Mouse (Mus musculus) limb, embryonic 11.5 days (tissue): ENCODE data around the gene Khk. TPM values are rescaled to one million over a fixed set of nuclear protein-coding genes. Genes with fewer than 3 reads are reported as not detected.
A peak's percentile ranks its signal among the peaks of the same experiment; 100 is the strongest.

Source experiments
- ATAC-seq: fragments of 200-750 bp; cut with Nextera tagmentation; 2 replicates; pipeline ENCODE4 v1.8.0; 2017; ENCODE audit warnings: low read depth; ENCODE audit not compliant: insufficient number of reproducible peaks, low FRiP score, low TSS enrichment
- DNase-seq: peaks from one replicate; pipeline ENCODE4 v3.0.0-alpha.2; 2015; ENCODE audit warnings: low spot score
- H3K27ac ChIP-seq: fragments of 300-500 bp; sonication (generic); replicated peaks from 2 replicates; pipeline ENCODE4 v1.5.1; 2014; ENCODE audit warnings: low read depth, mild to moderate bottlenecking, low read length
- H3K27me3 ChIP-seq: fragments of 300-500 bp; sonication (generic); 2 replicates; pipeline ENCODE4 v1.6.1; 2014; ENCODE audit warnings: mild to moderate bottlenecking, low read length, mixed read lengths; ENCODE audit not compliant: control insufficient read depth, insufficient read depth
- H3K36me3 ChIP-seq: fragments of 300-500 bp; sonication (generic); 2 replicates; pipeline ENCODE4 v1.6.1; 2014; ENCODE audit warnings: mild to moderate bottlenecking, low read length, moderate library complexity, mixed read lengths; ENCODE audit not compliant: control insufficient read depth, insufficient read depth
- H3K4me1 ChIP-seq: fragments of 300-500 bp; sonication (generic); 2 replicates; pipeline ENCODE4 v1.6.1; 2014; ENCODE audit warnings: low read length, mixed read lengths; ENCODE audit not compliant: control insufficient read depth, insufficient read depth
- H3K4me2 ChIP-seq: fragments of 300-500 bp; sonication (generic); 2 replicates; pipeline ENCODE4 v1.6.1; 2014; ENCODE audit warnings: low read depth, mild to moderate bottlenecking, moderate library complexity; ENCODE audit not compliant: severe bottlenecking
- H3K4me3 ChIP-seq: fragments of 300-500 bp; sonication (generic); 2 replicates; pipeline ENCODE4 v1.5.1; 2014; ENCODE audit warnings: low read depth, low read length
- H3K9ac ChIP-seq: fragments of 300-500 bp; sonication (generic); 2 replicates; pipeline ENCODE4 v1.6.1; 2014; ENCODE audit warnings: mild to moderate bottlenecking, low read length
- H3K9me3 ChIP-seq: fragments of 300-500 bp; sonication (generic); 2 replicates; pipeline ENCODE4 v1.6.1; 2016; ENCODE audit warnings: low read length; ENCODE audit not compliant: control insufficient read depth
- WGBS: fragments of 180-500 bp; shearing (Covaris S2); extraction: QIAGEN DNeasy Blood & Tissue Kit; methylation state at CpG from one replicate; pipeline ENCODE4 v1.1.7; 2014; 5-methylcytosine and 5-hydroxymethylcytosine counted together
- polyA plus RNA-seq: library from polyadenylated mRNA; unstranded; fragments of >200 nt; fragmentation: Nextera tagmentation; extraction: Ambion mirVana; gene quantifications from 2 replicates; pipeline ENCODE4 v1.2.1, GENCODE M21; 2014

The Khk gene
- polyA plus RNA-seq, 1 experiment from 2014 or later = 7.9 TPM

- DNase-seq (no peak), ATAC-seq (no peak)
- no peak overlapping the region for H3K27ac ChIP-seq
- 89% methylated on average over 2 of the region's 2 CpGs for WGBS
- no peak overlapping the region for H3K4me3 ChIP-seq
- H3K9me3 ChIP-seq = no peaks in the 10 kb centered on the region
- H3K9ac ChIP-seq = no peak overlapping the region
- no peaks in the 10 kb centered on the region for H3K27me3 ChIP-seq
- no peaks in the 10 kb centered on the region for H3K4me1 ChIP-seq
- H3K4me2 ChIP-seq = no peak overlapping the region
- peaks cover 15% of the 10 kb centered on the region; the same call in 1 of the 2 replicates for H3K36me3 ChIP-seq
These were observed 29.7 kb downstream of the Khk start for GRCm38 (mm10) chr5:30950922-30951321.

DNA sequence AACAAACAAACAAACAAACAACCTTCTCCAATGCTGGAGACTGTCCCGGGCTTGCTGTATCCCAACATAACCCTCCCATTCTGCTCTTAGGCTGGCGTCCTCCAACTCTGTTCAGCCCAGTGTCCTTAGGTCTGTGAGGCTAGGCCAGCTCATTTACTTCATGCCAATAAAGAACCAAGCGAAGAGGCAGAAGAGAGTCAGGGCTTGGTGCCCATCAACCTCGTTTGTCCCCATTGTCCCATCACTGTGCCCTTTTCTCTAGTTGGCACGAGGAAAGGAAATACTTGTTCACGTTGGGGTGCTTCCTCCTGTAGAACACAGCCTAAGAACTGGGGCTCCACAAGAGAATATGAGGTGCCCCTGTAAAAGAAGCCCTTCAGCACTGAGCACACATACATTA, 30.5 kb downstream of the Khk start:
- Histone ChIP-seq H3K4me3 (no peak overlapping the region), H3K27me3 (no peaks in the 10 kb centered on the region), H3K4me2 (no peak overlapping the region), H3K4me1 (no peaks in the 10 kb centered on the region), H3K9ac (no peak overlapping the region), H3K36me3 (peaks cover 15% of the 10 kb centered on the region; the same call in 1 of the 2 replicates), H3K27ac (no peak overlapping the region), H3K9me3 (no peaks in the 10 kb centered on the region)
- ATAC-seq (no peak), DNase-seq (no peak)
- WGBS = 91% methylated on average over 6 of the region's 6 CpGs

DNA sequence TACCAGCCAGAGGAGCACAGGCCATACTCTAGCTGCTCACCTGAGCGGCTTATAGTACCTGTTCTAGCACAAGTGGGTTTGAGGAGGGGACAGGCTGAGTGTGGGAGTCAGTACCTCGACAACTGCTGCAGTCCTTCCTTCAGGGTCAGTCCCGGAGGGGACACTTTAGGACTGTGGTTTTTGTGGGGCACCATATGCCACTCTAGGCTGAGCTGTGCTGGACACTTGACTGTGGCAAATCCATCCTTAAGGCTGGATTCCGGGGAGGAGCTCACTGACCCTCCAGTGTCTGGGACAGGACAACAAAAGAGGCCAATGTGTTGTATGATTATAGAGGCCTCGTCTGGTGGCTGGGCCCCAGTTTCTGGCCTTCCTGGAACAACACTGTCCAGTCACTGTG, 31.3 kb downstream of the Khk start:
- peaks cover 17% of the 10 kb centered on the region for H3K36me3 ChIP-seq
- ATAC-seq = no peak

GRCm38 (mm10) chr5:30954065-30954464, 32.8 kb downstream of the Khk start:
- Histone ChIP-seq H3K27ac (no peak overlapping the region), H3K4me1 (peaks cover 9% of the 10 kb centered on the region), H3K4me2 (no peak overlapping the region), H3K9ac (no peak overlapping the region), H3K9me3 (no peaks in the 10 kb centered on the region), H3K27me3 (no peaks in the 10 kb centered on the region), H3K4me3 (no peak overlapping the region), H3K36me3 (peaks cover 25% of the 10 kb centered on the region)
- ATAC-seq (no peak), DNase-seq (no peak)
- 97% methylated on average over 6 of the region's 6 CpGs for WGBS

More for the DNA sequence above, 31.3 kb downstream of the Khk start:
- Histone ChIP-seq H3K27me3 (no peaks in the 10 kb centered on the region), H3K9me3 (no peaks in the 10 kb centered on the region), H3K9ac (no peak overlapping the region), H3K4me2 (no peak overlapping the region), H3K4me1 (no peaks in the 10 kb centered on the region), H3K27ac (no peak overlapping the region), H3K4me3 (no peak overlapping the region)
- 88% methylated on average over 5 of the region's 5 CpGs for WGBS
- DNase-seq = no peak

- Histone ChIP-seq H3K9ac (no peak overlapping the region), H3K4me2 (no peak overlapping the region), H3K27me3 (no peaks in the 10 kb centered on the region), H3K9me3 (no peaks in the 10 kb centered on the region), H3K4me1 (peaks cover 13% of the 10 kb centered on the region), H3K4me3 (no peak overlapping the region), H3K36me3 (peaks cover 25% of the 10 kb centered on the region), H3K27ac (no peak overlapping the region)
- DNase-seq = no peak
- no peak for ATAC-seq
- WGBS = 95% methylated on average over 9 of the region's 9 CpGs
These were observed 33.3 kb downstream of the Khk start for GRCm38 (mm10) chr5:30954556-30954955.

GRCm38 (mm10) chr5:30955751-30956150, 34.5 kb downstream of the Khk start:
- Histone ChIP-seq H3K4me3 (no peak overlapping the region), H3K4me1 (peaks cover 13% of the 10 kb centered on the region), H3K9me3 (no peaks in the 10 kb centered on the region), H3K9ac (no peak overlapping the region), H3K4me2 (no peak overlapping the region), H3K27me3 (no peaks in the 10 kb centered on the region), H3K36me3 (peaks cover 25% of the 10 kb centered on the region), H3K27ac (no peak overlapping the region)
- whole genome bisulfite sequencing = 95% methylated on average over 6 of the region's 6 CpGs
- DNase-seq = no peak
- ATAC-seq = no peak

DNA sequence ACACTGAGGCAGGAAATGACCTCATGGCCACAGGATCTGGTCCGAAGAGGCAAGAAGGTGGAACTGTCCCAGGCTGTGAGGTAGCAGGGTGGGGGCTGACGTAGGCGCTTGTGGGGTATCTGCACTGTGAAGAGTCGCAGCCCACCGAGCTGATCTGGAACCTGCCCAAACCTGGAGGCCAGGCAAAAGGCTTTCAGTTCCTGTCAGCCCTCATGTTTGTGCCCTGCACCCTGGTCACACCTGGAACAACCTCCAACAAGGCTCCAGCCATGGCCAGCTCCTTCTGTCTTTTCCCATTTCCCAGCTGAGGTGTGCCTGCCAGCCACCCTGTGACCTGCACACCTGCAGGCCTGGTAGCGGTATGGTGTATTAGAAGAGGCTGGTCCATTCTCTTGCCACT, 36.7 kb downstream of the Khk start:
- ATAC-seq = no peak
- H3K4me2 ChIP-seq = no peak overlapping the region
- H3K9me3 ChIP-seq = no peaks in the 10 kb centered on the region
- H3K27ac ChIP-seq = no peak overlapping the region
- WGBS = 95% methylated on average over 6 of the region's 6 CpGs
- no peak overlapping the region for H3K4me3 ChIP-seq
- peaks cover 13% of the 10 kb centered on the region for H3K4me1 ChIP-seq
- peak overlapping the region; percentile 17; the same call in 1 of the 2 replicates for H3K9ac ChIP-seq
- H3K36me3 ChIP-seq = peaks cover 25% of the 10 kb centered on the region
- no peaks in the 10 kb centered on the region for H3K27me3 ChIP-seq
- no peak for DNase-seq

DNA sequence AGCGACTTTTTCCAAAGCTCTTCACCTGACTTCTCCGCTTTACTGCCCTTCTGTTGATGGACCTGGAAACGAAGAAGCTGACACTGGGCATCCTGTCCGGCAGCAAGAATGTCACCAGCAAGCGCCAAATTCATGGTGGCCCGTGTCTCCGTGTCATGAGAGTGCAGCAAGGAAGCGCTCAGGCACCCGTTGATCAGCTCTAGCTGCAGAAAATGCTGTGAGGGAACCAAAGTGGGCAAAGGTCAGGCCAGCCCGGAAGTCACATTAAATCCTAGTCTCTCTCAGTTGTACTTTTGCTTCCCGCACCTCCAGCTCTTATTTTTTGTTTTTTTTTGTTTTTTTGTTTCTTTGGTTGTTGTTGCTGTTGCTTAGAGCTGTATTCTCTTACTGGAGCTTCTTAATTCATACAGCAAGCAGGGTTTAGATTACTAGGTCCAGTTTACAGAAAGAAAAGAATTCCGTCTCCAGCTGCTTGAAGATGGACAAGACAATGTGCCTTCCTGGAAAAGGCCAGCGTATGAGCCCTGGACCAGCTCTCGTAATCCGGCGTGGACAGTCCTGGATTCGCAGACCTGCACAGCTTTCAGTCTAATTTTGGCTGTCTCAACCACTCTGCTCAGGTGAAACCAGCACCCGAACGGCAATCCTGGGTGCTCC, 38.1 kb downstream of the Khk start:
- 41% methylated on average over 19 of the region's 19 CpGs for WGBS

More for the DNA sequence above, 38.1 kb downstream of the Khk start:
- no peak for DNase-seq
- Histone ChIP-seq H3K4me1 (peaks cover 13% of the 10 kb centered on the region), H3K27me3 (no peaks in the 10 kb centered on the region), H3K9me3 (no peaks in the 10 kb centered on the region), H3K27ac (peak overlapping the region; percentile 73), H3K9ac (peak overlapping the region; percentile 86), H3K36me3 (peaks cover 21% of the 10 kb centered on the region), H3K4me3 (peak overlapping the region; percentile 88), H3K4me2 (peak overlapping the region; percentile 90)
- ATAC-seq = peak; percentile 55; the same call in 1 of the 2 replicates
